Mouse (Mus musculus) lung, embryonic 15.5 days (tissue): ENCODE data around the gene Axdnd1. TPM values are rescaled to one million over a fixed set of nuclear protein-coding genes. Genes with fewer than 3 reads are reported as not detected.

ENCODE experiments used
- ATAC-seq: fragments of 200-750 bp; cut with Nextera tagmentation; 2 replicates; pipeline ENCODE4 v1.8.0; 2017; ENCODE audit warnings: moderate number of reproducible peaks, borderline replicate concordance; ENCODE audit not compliant: low FRiP score, low TSS enrichment; ENCODE audit errors: extremely low read depth
- H3K27ac ChIP-seq: fragments of 300-500 bp; sonication (generic); 2 replicates; pipeline ENCODE4 v1.5.1; 2015; ENCODE audit warnings: moderate library complexity, mild to moderate bottlenecking, inconsistent platforms
- H3K27me3 ChIP-seq: fragments of 300-500 bp; sonication (generic); 2 replicates; pipeline ENCODE4 v1.6.1; 2015; ENCODE audit warnings: inconsistent platforms
- H3K36me3 ChIP-seq: fragments of 300-500 bp; sonication (generic); 2 replicates; pipeline ENCODE4 v1.6.1; 2015; ENCODE audit warnings: inconsistent platforms
- H3K4me1 ChIP-seq: fragments of 300-500 bp; sonication (generic); 2 replicates; pipeline ENCODE4 v1.6.1; 2015; ENCODE audit warnings: inconsistent platforms
- H3K4me2 ChIP-seq: fragments of 300-500 bp; sonication (generic); 2 replicates; pipeline ENCODE4 v1.6.1; 2015; ENCODE audit warnings: inconsistent platforms, mild to moderate bottlenecking, moderate library complexity
- H3K4me3 ChIP-seq: fragments of 300-500 bp; sonication (generic); 2 replicates; pipeline ENCODE4 v1.5.1; 2015; ENCODE audit warnings: mild to moderate bottlenecking, inconsistent platforms
- H3K9ac ChIP-seq: fragments of 300-500 bp; sonication (generic); 2 replicates; pipeline ENCODE4 v1.6.1; 2015; ENCODE audit warnings: inconsistent platforms
- H3K9me3 ChIP-seq: fragments of 300-500 bp; sonication (generic); 2 replicates; pipeline ENCODE4 v1.6.1; 2016; ENCODE audit warnings: inconsistent platforms
- WGBS: fragments of 180-500 bp; shearing (Covaris S2); methylation state at CpG from one replicate; pipeline ENCODE4 v1.1.7; 2015; 5-methylcytosine and 5-hydroxymethylcytosine counted together
- polyA plus RNA-seq: library from polyadenylated mRNA; unstranded; fragments of >200 nt; fragmentation: Nextera tagmentation; extraction: Ambion mirVana; gene quantifications from 2 replicates; pipeline ENCODE4 v1.2.1, GENCODE M21; 2015

Gene Axdnd1
- 0.10 and 0.42 TPM in 2 replicates for polyA plus RNA-seq

- Histone ChIP-seq H3K27me3 (no peaks in the 10 kb centered on the region), H3K4me1 (peaks cover 5% of the 10 kb centered on the region; the same call in 1 of the 2 replicates), H3K36me3 (no peaks in the 10 kb centered on the region), H3K4me3 (peak within 1 kb of the TSS; percentile 66), H3K9ac (peak within 1 kb of the TSS; percentile 40), H3K9me3 (no peaks in the 10 kb centered on the region), H3K4me2 (peak within 1 kb of the TSS; percentile 60), H3K27ac (peak within 1 kb of the TSS; percentile 72)
- 0% methylated on average over 44 of the region's 44 CpGs for WGBS
- peak; percentile 94 for ATAC-seq
Measured at GRCm38 (mm10) chr1:156420671-156421297, at the start of gene Axdnd1. Gene Axdnd1 (minus strand): TSS chr1:156421159.

DNA sequence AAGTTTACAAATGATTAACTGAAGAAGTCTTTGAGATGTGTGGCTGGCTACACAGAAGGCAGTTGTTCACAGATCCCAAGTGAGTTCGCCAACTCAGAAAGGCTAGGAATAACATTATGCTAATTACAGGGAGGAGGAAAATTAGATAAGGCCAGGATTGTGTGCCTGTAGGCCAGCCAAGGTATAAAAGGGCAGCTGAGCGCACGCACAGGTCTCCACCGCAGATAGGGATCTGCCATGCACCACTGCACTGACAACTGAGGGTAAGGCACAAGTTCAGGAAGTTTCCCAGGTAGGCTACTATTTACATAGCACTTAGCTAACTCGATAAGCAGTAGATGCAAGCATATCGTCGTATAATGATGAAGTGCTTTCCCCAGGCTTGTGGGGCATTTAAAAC is 49.6 kb upstream of the Axdnd1 start:
- WGBS = 36% methylated on average over 7 of the region's 7 CpGs
- Histone ChIP-seq H3K9me3 (no peaks in the 10 kb centered on the region), H3K4me3 (no peak overlapping the region), H3K4me1 (peaks cover 42% of the 10 kb centered on the region), H3K4me2 (0 out of 2 replicates have a peak overlapping the region, but pooled peaks have one; percentile 0), H3K36me3 (peaks cover 13% of the 10 kb centered on the region), H3K9ac (no peak overlapping the region), H3K27ac (no peak overlapping the region), H3K27me3 (no peaks in the 10 kb centered on the region)
- 0 out of 2 replicates have a peak, but pooled peaks have one; percentile 15 for ATAC-seq

GRCm38 (mm10) chr1:156468576-156468975 is 47.6 kb upstream of the Axdnd1 start:
- ATAC-seq = no peak
- Histone ChIP-seq H3K36me3 (peaks cover 15% of the 10 kb centered on the region), H3K9me3 (no peaks in the 10 kb centered on the region), H3K27ac (no peak overlapping the region), H3K4me1 (peaks cover 51% of the 10 kb centered on the region), H3K4me3 (no peak overlapping the region), H3K27me3 (no peaks in the 10 kb centered on the region), H3K4me2 (no peak overlapping the region), H3K9ac (no peak overlapping the region)
- 75% methylated on average over 3 of the region's 3 CpGs for WGBS

- no peaks in the 10 kb centered on the region for H3K27me3 ChIP-seq
- WGBS = 59% methylated on average over 12 of the region's 12 CpGs
- ATAC-seq = no peak
- no peak overlapping the region for H3K27ac ChIP-seq
- no peak overlapping the region for H3K9ac ChIP-seq
- H3K9me3 ChIP-seq = no peaks in the 10 kb centered on the region
- peaks cover 46% of the 10 kb centered on the region for H3K4me1 ChIP-seq
- peaks cover 15% of the 10 kb centered on the region for H3K36me3 ChIP-seq
- H3K4me2 ChIP-seq = no peak overlapping the region
- H3K4me3 ChIP-seq = no peak overlapping the region
Measured at GRCm38 (mm10) chr1:156467655-156468255, 46.8 kb upstream of the Axdnd1 start.

GRCm38 (mm10) chr1:156464963-156465362 is 44.0 kb upstream of the Axdnd1 start:
- no peak for ATAC-seq
- H3K27ac ChIP-seq = no peak overlapping the region
- H3K9me3 ChIP-seq = no peaks in the 10 kb centered on the region

GRCm38 (mm10) chr1:156463981-156464853 is 43.3 kb upstream of the Axdnd1 start:
- H3K4me3 ChIP-seq = no peak overlapping the region
- ATAC-seq = no peak
- WGBS = 76% methylated on average over 8 of the region's 8 CpGs
- H3K36me3 ChIP-seq = peaks cover 15% of the 10 kb centered on the region
- H3K4me2 ChIP-seq = no peak overlapping the region
- H3K9ac ChIP-seq = no peak overlapping the region
- no peaks in the 10 kb centered on the region for H3K9me3 ChIP-seq
- H3K27ac ChIP-seq = no peak overlapping the region
- H3K4me1 ChIP-seq = peaks cover 28% of the 10 kb centered on the region
- H3K27me3 ChIP-seq = no peaks in the 10 kb centered on the region

More at GRCm38 (mm10) chr1:156464963-156465362, 44.0 kb upstream of the Axdnd1 start:
- Histone ChIP-seq H3K27me3 (no peaks in the 10 kb centered on the region), H3K36me3 (peaks cover 15% of the 10 kb centered on the region), H3K9ac (no peak overlapping the region), H3K4me2 (no peak overlapping the region), H3K4me3 (no peak overlapping the region), H3K4me1 (peaks cover 24% of the 10 kb centered on the region)
- 69% methylated on average over 9 of the region's 9 CpGs for WGBS

GRCm38 (mm10) chr1:156462273-156462991 is 41.5 kb upstream of the Axdnd1 start:
- H3K9me3 ChIP-seq = no peaks in the 10 kb centered on the region
- 46% methylated on average over 12 of the region's 12 CpGs for WGBS
- H3K4me2 ChIP-seq = no peak overlapping the region
- no peak overlapping the region for H3K4me3 ChIP-seq
- H3K9ac ChIP-seq = no peak overlapping the region
- no peak for ATAC-seq
- no peaks in the 10 kb centered on the region for H3K27me3 ChIP-seq
- no peak overlapping the region; the same call in 1 of the 2 replicates for H3K27ac ChIP-seq
- H3K36me3 ChIP-seq = peaks cover 15% of the 10 kb centered on the region
- peaks cover 28% of the 10 kb centered on the region for H3K4me1 ChIP-seq

DNA sequence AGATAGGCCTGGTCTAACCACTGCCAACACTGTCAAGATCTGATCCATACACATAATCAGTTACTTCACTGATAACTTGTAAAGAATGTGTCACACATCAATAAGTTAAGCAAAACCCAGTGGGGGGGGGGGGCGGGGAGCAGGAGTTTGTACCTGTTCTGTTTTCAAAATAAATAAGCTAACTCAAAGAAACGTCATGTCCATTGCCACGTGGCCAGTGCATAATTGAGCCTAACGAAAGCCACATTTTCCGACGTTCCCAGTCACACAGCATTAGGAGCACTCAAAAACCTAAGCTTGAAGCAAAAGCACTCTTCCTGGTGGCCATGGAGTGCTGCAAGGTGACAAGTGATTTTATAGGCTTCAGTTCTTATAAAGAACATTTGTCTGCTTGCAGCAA is 40.1 kb upstream of the Axdnd1 start:
- H3K27ac ChIP-seq = no peak overlapping the region
- WGBS = 80% methylated on average over 6 of the region's 6 CpGs

DNA sequence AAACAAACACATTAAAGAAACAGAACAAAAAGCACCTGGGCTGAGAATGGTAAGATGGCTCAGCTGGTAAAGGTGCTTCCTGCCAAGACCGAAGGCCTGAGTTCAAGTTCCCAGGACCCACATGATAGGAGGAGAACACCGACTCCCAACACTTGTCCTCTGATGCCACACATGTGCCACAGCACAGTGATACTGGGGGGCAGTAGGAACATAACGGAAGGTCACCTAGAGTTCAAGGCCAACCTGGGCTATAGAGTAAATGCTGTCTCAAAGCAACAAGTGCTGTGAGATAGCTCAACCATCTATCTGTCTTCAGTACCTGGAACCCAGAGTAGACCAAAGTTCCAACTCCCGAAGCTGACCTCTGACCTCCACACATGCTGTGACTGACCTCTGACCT is 39.3 kb upstream of the Axdnd1 start:
- Histone ChIP-seq H3K4me2 (no peak overlapping the region), H3K27ac (no peak overlapping the region), H3K4me1 (peaks cover 28% of the 10 kb centered on the region), H3K27me3 (no peaks in the 10 kb centered on the region), H3K36me3 (no peaks in the 10 kb centered on the region; the same call in 1 of the 2 replicates), H3K4me3 (no peak overlapping the region), H3K9me3 (no peaks in the 10 kb centered on the region), H3K9ac (no peak overlapping the region)
- 91% methylated on average over 4 of the region's 4 CpGs for WGBS
- no peak for ATAC-seq

More for the DNA sequence above, 40.1 kb upstream of the Axdnd1 start:
- H3K9ac ChIP-seq = no peak overlapping the region
- H3K9me3 ChIP-seq = no peaks in the 10 kb centered on the region
- H3K4me3 ChIP-seq = no peak overlapping the region
- no peaks in the 10 kb centered on the region for H3K27me3 ChIP-seq
- peaks cover 28% of the 10 kb centered on the region for H3K4me1 ChIP-seq
- no peak for ATAC-seq
- H3K4me2 ChIP-seq = no peak overlapping the region
- H3K36me3 ChIP-seq = peaks cover 7% of the 10 kb centered on the region

GRCm38 (mm10) chr1:156459690-156460089 is 38.7 kb upstream of the Axdnd1 start:
- Histone ChIP-seq H3K9me3 (no peaks in the 10 kb centered on the region), H3K4me1 (peaks cover 23% of the 10 kb centered on the region), H3K36me3 (no peaks in the 10 kb centered on the region; the same call in 1 of the 2 replicates), H3K4me2 (no peak overlapping the region), H3K9ac (no peak overlapping the region), H3K4me3 (no peak overlapping the region), H3K27me3 (no peaks in the 10 kb centered on the region), H3K27ac (no peak overlapping the region)
- 63% methylated on average over 3 of the region's 3 CpGs for WGBS
- ATAC-seq = no peak; the same call in 1 of the 2 replicates

DNA sequence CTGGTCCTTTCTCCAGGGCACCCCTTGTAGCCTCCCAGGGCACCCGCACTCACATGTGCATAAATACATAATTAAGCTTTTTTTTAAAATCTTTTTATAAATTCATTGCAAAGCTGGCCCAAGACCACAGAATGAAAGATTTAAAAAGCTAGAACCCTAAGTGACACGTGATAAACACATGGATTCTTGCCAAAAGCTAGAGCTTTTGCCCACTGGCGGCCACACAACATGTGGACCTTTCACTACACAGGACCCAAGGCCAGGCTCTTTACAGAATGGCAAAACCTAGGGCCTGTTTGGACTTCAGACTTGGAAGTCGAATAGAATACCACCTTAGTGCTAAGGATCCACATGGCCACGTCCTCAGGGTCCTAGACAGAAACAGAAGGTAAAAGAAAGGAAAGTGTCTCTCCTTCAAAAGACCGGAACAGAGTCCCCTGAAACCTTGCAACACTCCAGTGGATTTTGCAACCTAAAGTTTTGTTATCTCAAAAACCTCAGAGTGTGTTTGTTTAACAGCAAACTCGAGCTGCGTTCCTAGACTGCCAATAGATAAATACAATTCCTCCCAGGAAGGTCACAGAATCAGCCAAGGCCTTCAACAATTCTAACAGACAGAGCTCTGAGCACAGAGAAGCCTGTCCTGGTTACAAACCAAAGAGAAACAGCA is 37.6 kb upstream of the Axdnd1 start:
- 36% methylated on average over 8 of the region's 8 CpGs for WGBS
- Histone ChIP-seq H3K36me3 (no peaks in the 10 kb centered on the region; the same call in 1 of the 2 replicates), H3K27ac (peak overlapping the region; percentile 43), H3K4me1 (peaks cover 16% of the 10 kb centered on the region), H3K4me3 (no peak overlapping the region), H3K9me3 (no peaks in the 10 kb centered on the region), H3K9ac (no peak overlapping the region), H3K27me3 (no peaks in the 10 kb centered on the region), H3K4me2 (no peak overlapping the region)
- ATAC-seq = no peak
